Comparison of ENCODE assay signal across 11 mouse cellular contexts in the genomic region with DNA sequence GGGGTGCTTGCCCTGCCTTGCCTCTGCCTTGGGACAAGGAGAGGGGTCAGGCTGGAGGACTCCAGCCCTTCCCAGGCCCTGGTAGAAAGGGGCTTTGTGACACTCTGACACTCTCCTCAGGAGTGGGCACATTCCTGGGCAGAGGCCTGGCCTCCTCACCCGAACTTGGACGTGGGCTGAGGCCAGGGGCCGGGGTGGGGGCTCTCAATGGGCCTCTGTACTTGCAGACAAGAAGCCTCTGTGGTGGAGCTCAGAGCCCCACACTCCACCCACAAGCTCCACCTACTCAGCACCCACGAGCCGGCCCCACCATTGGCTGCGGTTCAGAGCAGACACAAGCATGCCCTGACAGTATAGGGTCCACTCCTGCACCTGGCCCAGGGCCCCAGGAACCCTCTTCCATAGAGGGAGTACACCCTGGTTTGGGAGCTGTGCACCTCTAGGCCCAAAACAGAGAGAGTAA. TPM values are rescaled to one million over a fixed set of nuclear protein-coding genes. Genes with fewer than 3 reads are reported as not detected.
DNase-seq lines count a peak whose midpoint lies in the region; ATAC-seq and TF ChIP-seq lines count a peak whose summit lies in the region.
"Had no signal": no experiment of that assay in that cellular context is flagged by ENCODE, and none has a peak within 500 bp of the region (broad histone marks: within the 10 kb centered on the region; RNA-seq: fewer than 3 reads in every experiment).

No protein-coding gene starts in this region.

- no peak for DNase-seq in heart, adult 2 months
- DNase-seq in heart, postnatal 14 days: no peak
- DNase-seq in left cerebral cortex, adult 11 months (ENCODE audit: low spot score): peak; percentile 30
- DNase-seq in left cerebral cortex, postnatal 10 days (ENCODE audit: extremely low spot score in 1 of 2, low spot score in 2 of 2): no peak
- peak; percentile 8 to 14 for DNase-seq in right cerebral cortex, postnatal 36 days (ENCODE audit: low spot score in 2 of 2)
- no peak for DNase-seq in right cerebral cortex, postnatal 4 days
- no peak for DNase-seq in spleen, adult 18-20 months
- DNase-seq: cerebellum, postnatal 25 days had no signal

- H3K4me1 ChIP-seq in heart, adult 2 months (ENCODE audit: control insufficient read depth, insufficient read depth, low read length): peaks cover 42% of the 10 kb centered on the region
- H3K4me1 ChIP-seq in limb, embryonic 15.5 days: peaks cover 47% of the 10 kb centered on the region

- TF ChIP-seq POLR2A in heart, adult 2 months (IDR thresholded peaks at IDR 0.05; ENCODE audit: insufficient read depth, low read depth, low read length): no peak

- intact Hi-C loops in heart, adult 2 months (cut with DNase I): loop anchor here (2.0 kb wide), 1 partner anchor 21 kb away; no protein-coding TSS in a partner anchor
- intact Hi-C loops in heart, postnatal 14 days (cut with DNase I): loop anchor here (5.0 kb wide), 1 partner anchor 56 kb away; no protein-coding TSS in a partner anchor
- intact Hi-C loops in left cerebral cortex, postnatal 10 days (cut with DNase I): no loop called here

- no peaks in the 10 kb centered on the region for H3K27me3 ChIP-seq in heart, adult 2 months (ENCODE audit: control insufficient read depth, insufficient read depth, low read length)
- H3K27me3 ChIP-seq in limb, embryonic 15.5 days: no peaks in the 10 kb centered on the region

- H3K36me3 ChIP-seq in heart, adult 2 months (ENCODE audit: control insufficient read depth, insufficient read depth, low read length): peaks cover 8% of the 10 kb centered on the region
- peaks cover 68% of the 10 kb centered on the region for H3K36me3 ChIP-seq in limb, embryonic 15.5 days

- H3K4me3 ChIP-seq in heart, adult 2 months: no peak overlapping the region
- H3K4me3 ChIP-seq in limb, embryonic 15.5 days: no peak overlapping the region
- H3K4me3 ChIP-seq: forebrain, embryonic 10.5 days had no signal

- peak; percentile 52 for ATAC-seq in limb, embryonic 15.5 days (ENCODE audit: insufficient number of reproducible peaks, low FRiP score, low TSS enrichment, low read depth)

- TF ChIP-seq CTCF in heart, adult 2 months (IDR thresholded peaks at IDR 0.05): no peak

- H3K9me3 ChIP-seq in limb, embryonic 15.5 days: no peaks in the 10 kb centered on the region
- H3K9me3 ChIP-seq: forebrain, embryonic 10.5 days had no signal

- 32% methylated on average over 6 of the region's 6 CpGs for WGBS in heart, adult 2 months
- WGBS in limb, embryonic 15.5 days: 68% methylated on average over 6 of the region's 6 CpGs

- no peak for TF ChIP-seq EP300 in heart, adult 2 months (IDR thresholded peaks at IDR 0.05; ENCODE audit: insufficient read depth, low read depth, low read length)

- no peak overlapping the region for H3K4me2 ChIP-seq in limb, embryonic 15.5 days

- peak overlapping the region; percentile 43 for H3K27ac ChIP-seq in heart, adult 2 months
- peak overlapping the region; percentile 77 for H3K27ac ChIP-seq in limb, embryonic 15.5 days
- H3K27ac ChIP-seq: forebrain, embryonic 10.5 days had no signal

- peak overlapping the region; percentile 33 for H3K9ac ChIP-seq in heart, adult 2 months (ENCODE audit: low read depth, low read length)
- H3K9ac ChIP-seq in limb, embryonic 15.5 days: no peak overlapping the region

- H3K79me2 ChIP-seq in heart, adult 2 months (replicated peaks; ENCODE audit: control insufficient read depth, insufficient read depth, low read length): peaks cover 6% of the 10 kb centered on the region

RNA-seq across cellular contexts. Expression of a gene that starts 35.0 kb away (rescaled TPM):
- total RNA-seq in heart, adult 2 months (2021): 100 to 1,000 TPM; 174 to 190 TPM
- 86.7 and 114 TPM in 2 replicates for polyA plus RNA-seq in heart, adult 2 months (2012; rRNA removed)
- 100 to 1,000 TPM; 436 to 447 TPM for total RNA-seq in heart, postnatal 14 days (2021)
- 10 to 100 TPM; 11.0 to 11.5 TPM for total RNA-seq in left cerebral cortex, postnatal 10 days (2021)
- polyA plus RNA-seq in limb, embryonic 15.5 days (2015; fragmentation: Nextera tagmentation; extraction: Ambion mirVana): 40.6 and 44.5 TPM in 2 replicates

RNA-seq across cellular contexts. Expression of a gene that starts 50.5 kb away (rescaled TPM):
- not detected for total RNA-seq in heart, adult 2 months (2021)
- 0.38 and 0.57 TPM in 2 replicates for polyA plus RNA-seq in heart, adult 2 months (2012; rRNA removed)
- not detected for total RNA-seq in heart, postnatal 14 days (2021)
- not detected for total RNA-seq in left cerebral cortex, postnatal 10 days (2021)
- polyA plus RNA-seq in limb, embryonic 15.5 days (2015; fragmentation: Nextera tagmentation; extraction: Ambion mirVana): 0.23 and 0.40 TPM in 2 replicates
- polyA plus RNA-seq: forebrain, embryonic 10.5 days; large intestine, adult 2 months had no signal

Comparison
In these comparisons a context has a peak if more than half of its experiments do, and no peak if none do; other contexts are left out.
1. DNase-seq: peak in left cerebral cortex, adult 11 months (single experiment) and right cerebral cortex, postnatal 36 days (2 of 2); none in heart, adult 2 months (0 of 2), heart, postnatal 14 days (0 of 2), left cerebral cortex, postnatal 10 days (0 of 2), right cerebral cortex, postnatal 4 days (single experiment) and spleen, adult 18-20 months (0 of 2).
2. RNA of a gene that starts 35.0 kb away (total RNA-seq): 436 to 447 TPM in heart, postnatal 14 days and 174 to 190 TPM in heart, adult 2 months; 11.0 to 11.5 TPM in left cerebral cortex, postnatal 10 days; every median in the first group is over 10 times any median in the second.